Mouse (Mus musculus) intestine, embryonic 14.5 days (tissue): ENCODE results near the gene Med27. TPM values are rescaled to one million over a fixed set of nuclear protein-coding genes. Genes with fewer than 3 reads are reported as not detected.

Experiments used
- ATAC-seq: fragments of 200-750 bp; cut with Nextera tagmentation; replicated peaks from 2 replicates; pipeline ENCODE4 v1.8.0; 2017; ENCODE audit warnings: low read depth, moderate number of reproducible peaks, moderate TSS enrichment, moderate library complexity; ENCODE audit not compliant: low FRiP score, low TSS enrichment
- DNase-seq: peaks from one replicate; pipeline ENCODE4 v3.0.0-alpha.2; 2018; ENCODE audit warnings: low spot score
- H3K27ac ChIP-seq: fragments of 300-500 bp; sonication (generic); 2 replicates; pipeline ENCODE4 v1.5.1; 2014; ENCODE audit warnings: low read depth, mild to moderate bottlenecking, control low read depth
- H3K27me3 ChIP-seq: fragments of 300-500 bp; sonication (generic); replicated peaks from 2 replicates; pipeline ENCODE4 v1.6.1; 2014; ENCODE audit warnings: low read length, control low read depth; ENCODE audit not compliant: control insufficient read depth, insufficient read depth
- H3K36me3 ChIP-seq: fragments of 300-500 bp; sonication (generic); 2 replicates; pipeline ENCODE4 v1.6.1; 2014; ENCODE audit warnings: low read length, control low read depth; ENCODE audit not compliant: control insufficient read depth, insufficient read depth
- H3K4me1 ChIP-seq: fragments of 300-500 bp; sonication (generic); replicated peaks from 2 replicates; pipeline ENCODE4 v1.6.1; 2014; ENCODE audit warnings: low read length, control low read depth, mixed read lengths; ENCODE audit not compliant: control insufficient read depth, insufficient read depth
- H3K4me2 ChIP-seq: fragments of 300-500 bp; sonication (generic); 2 replicates; pipeline ENCODE4 v1.6.1; 2014; ENCODE audit warnings: low read length
- H3K4me3 ChIP-seq: fragments of 300-500 bp; sonication (generic); 2 replicates; pipeline ENCODE4 v1.5.1; 2014; ENCODE audit warnings: low read depth, low read length, control low read depth, mixed read lengths
- H3K9ac ChIP-seq: fragments of 300-500 bp; sonication (generic); 2 replicates; pipeline ENCODE4 v1.6.1; 2014; ENCODE audit warnings: mild to moderate bottlenecking, low read length
- H3K9me3 ChIP-seq: fragments of 300-500 bp; sonication (generic); 2 replicates; pipeline ENCODE4 v1.6.1; 2016; ENCODE audit warnings: low read length, control low read depth; ENCODE audit not compliant: control insufficient read depth
- WGBS: fragments of 180-500 bp; shearing (Covaris S2); extraction: QIAGEN DNeasy Blood & Tissue Kit; methylation state at CpG from one replicate; pipeline ENCODE4 v1.1.7; 2014; 5-methylcytosine and 5-hydroxymethylcytosine counted together
- polyA plus RNA-seq: library from polyadenylated mRNA; unstranded; fragments of >200 nt; fragmentation: Nextera tagmentation; extraction: Ambion mirVana; gene quantifications from 2 replicates; pipeline ENCODE4 v1.2.1, GENCODE M21; 2014

The Med27 gene
- polyA plus RNA-seq, 1 experiment from 2014 or later = 48.2 TPM

DNA sequence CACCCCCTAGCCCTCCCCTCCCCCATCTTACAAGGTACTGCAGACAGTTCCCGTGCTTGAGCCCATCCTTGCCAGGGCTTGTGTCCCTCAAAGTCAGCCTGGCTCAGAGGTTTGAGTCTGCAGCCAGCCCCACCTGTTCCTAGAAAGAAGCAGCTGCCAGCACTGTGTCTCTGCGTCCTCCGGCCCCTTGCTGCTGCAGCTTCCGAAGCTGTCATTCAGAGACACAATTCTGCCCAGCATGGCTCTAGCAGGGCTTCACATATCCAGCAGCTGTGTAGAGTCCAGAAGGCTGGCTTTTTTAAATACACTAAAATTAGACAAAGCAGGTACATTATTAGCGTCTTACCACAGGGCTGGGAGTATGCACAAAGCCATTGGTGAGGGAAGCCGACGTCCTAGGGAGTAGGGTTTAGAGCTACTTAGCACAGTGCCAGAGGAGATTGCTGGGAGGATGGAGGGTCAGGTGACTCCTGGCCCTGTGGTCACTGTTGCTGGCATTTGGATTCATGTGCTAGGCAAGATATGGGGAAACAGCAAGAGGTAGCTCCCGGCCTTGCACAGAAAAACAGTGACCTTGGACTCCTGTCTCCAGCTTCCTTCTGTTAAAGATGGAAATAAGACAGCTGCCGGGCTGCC is 146.9 kb downstream of the Med27 start:
- no peak overlapping the region for H3K9ac ChIP-seq
- H3K36me3 ChIP-seq = no peaks in the 10 kb centered on the region
- WGBS = 48% methylated on average over 9 of the region's 9 CpGs
- ATAC-seq = no peak
- H3K9me3 ChIP-seq = no peaks in the 10 kb centered on the region
- no peak for DNase-seq
- no peaks in the 10 kb centered on the region; the same call in 1 of the 2 replicates for H3K4me1 ChIP-seq
- H3K27me3 ChIP-seq = no peaks in the 10 kb centered on the region
- H3K27ac ChIP-seq = no peak overlapping the region
- no peak overlapping the region for H3K4me3 ChIP-seq
- no peak overlapping the region for H3K4me2 ChIP-seq

DNA sequence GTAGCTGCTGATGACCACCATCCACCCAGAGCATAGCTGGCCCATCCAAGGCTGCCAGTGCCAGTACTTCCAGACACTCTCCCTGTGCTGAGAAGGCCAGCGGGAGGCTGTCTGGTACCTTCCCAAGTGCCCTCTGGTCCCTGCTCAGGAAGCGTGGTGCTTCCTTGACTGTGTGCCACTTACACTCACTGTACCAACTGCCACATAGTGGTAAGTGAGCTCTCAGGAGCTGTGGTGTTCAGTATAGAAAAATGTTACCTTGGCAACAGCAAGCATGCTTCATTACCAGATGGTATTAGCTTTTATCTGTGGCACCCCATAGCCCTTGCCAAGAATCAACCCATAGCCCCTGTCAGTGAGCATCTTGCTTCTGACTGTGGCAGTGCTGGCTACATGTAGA is 148.7 kb downstream of the Med27 start:
- Histone ChIP-seq H3K27me3 (no peaks in the 10 kb centered on the region), H3K4me3 (no peak overlapping the region), H3K9me3 (no peaks in the 10 kb centered on the region), H3K4me2 (no peak overlapping the region), H3K36me3 (no peaks in the 10 kb centered on the region), H3K27ac (no peak overlapping the region), H3K4me1 (no peaks in the 10 kb centered on the region; the same call in 1 of the 2 replicates), H3K9ac (no peak overlapping the region)
- WGBS = 86% methylated on average over 2 of the region's 2 CpGs
- ATAC-seq = no peak
- no peak for DNase-seq

DNA sequence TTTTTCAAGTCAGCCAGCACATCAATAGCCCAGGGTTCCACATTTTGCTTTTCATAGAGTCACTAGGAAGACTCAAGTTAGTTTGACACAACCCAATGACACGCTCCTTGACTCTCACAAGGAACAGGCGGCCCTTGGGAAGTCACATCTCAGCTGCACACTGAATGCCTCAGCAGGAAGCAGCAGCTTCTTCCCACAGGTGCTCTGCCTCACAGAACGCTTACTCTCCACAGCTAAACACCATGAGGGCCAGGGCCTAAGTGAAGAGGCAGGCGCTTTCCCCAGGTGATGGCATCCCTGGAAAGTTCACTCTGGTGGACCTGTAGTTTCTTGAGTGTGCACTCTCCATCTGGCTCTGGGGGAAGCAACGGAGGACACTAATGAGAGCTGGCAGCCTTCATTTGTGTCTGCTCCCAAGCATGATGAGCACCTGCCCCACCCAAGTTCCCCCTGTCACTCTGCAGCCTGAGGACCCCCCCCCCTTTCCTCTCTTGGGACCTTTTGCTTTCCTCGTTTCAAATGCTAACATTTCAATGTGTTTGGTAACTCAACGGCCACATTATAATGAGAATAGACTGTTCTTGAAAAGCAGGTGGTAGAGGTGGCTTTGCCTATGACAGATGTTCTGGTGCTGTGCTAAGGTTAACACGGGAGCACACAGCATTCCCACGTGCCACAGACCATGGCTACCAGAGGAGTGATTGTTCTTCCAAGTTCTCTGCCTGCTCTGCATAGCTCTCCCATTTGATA is 154.2 kb downstream of the Med27 start:
- no peak overlapping the region for H3K4me2 ChIP-seq
- 84% methylated on average over 9 of the region's 9 CpGs for WGBS

DNA sequence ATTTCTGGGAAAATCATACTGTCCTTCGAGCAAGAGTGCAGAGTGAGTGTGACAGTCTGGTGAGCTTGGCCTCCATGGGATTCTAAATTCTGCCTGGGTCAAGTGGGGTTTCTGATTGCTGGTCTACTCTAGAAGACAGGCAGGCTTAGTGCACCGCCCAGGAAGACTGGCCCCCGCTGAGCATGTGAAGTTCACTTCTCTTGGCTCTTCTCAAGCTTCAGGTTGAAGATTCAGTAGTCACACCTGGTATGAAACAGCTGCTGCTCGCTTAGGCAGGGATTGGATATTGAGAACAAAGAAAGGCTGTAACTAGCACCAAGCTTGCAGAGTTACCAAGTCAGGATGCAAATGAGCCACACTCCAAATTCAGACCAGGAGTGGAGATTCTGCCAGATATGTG is 154.8 kb downstream of the Med27 start:
- H3K27me3 ChIP-seq = no peaks in the 10 kb centered on the region
- no peak overlapping the region for H3K9ac ChIP-seq
- DNase-seq (no peak), ATAC-seq (no peak)
- 79% methylated on average over 4 of the region's 4 CpGs for WGBS
- H3K4me2 ChIP-seq = no peak overlapping the region
- no peak overlapping the region for H3K4me3 ChIP-seq
- no peak overlapping the region for H3K27ac ChIP-seq
- H3K4me1 ChIP-seq = no peaks in the 10 kb centered on the region
- no peaks in the 10 kb centered on the region for H3K9me3 ChIP-seq
- H3K36me3 ChIP-seq = no peaks in the 10 kb centered on the region

More for the DNA sequence above, 154.2 kb downstream of the Med27 start:
- DNase-seq (no peak), ATAC-seq (no peak)
- H3K4me1 ChIP-seq = no peaks in the 10 kb centered on the region
- H3K36me3 ChIP-seq = no peaks in the 10 kb centered on the region
- H3K4me3 ChIP-seq = no peak overlapping the region
- H3K27me3 ChIP-seq = no peaks in the 10 kb centered on the region
- no peak overlapping the region for H3K27ac ChIP-seq
- H3K9ac ChIP-seq = no peak overlapping the region
- H3K9me3 ChIP-seq = no peaks in the 10 kb centered on the region

DNA sequence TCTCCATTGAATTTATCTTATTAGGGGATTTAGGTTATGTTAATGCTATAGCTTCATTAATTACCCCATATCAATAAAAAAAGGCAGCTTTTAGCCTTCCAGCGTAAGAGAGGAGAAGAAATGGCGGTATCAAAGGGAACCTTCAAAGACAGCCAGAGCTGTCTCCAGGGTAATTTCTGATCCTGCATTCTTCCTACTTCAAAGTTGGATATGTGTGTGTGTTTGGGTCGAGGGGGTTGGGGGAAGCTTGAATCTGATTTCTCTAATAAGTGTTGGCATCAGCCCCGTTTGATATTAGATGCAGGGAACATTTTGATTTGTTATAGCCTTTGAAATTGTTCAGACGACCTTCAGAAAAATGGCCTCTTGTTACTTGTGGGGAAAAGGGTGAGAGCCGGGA is 158.2 kb downstream of the Med27 start:
- Histone ChIP-seq H3K9me3 (no peaks in the 10 kb centered on the region), H3K4me2 (no peak overlapping the region), H3K4me3 (no peak overlapping the region), H3K27ac (no peak overlapping the region), H3K9ac (no peak overlapping the region), H3K27me3 (no peaks in the 10 kb centered on the region), H3K4me1 (no peaks in the 10 kb centered on the region), H3K36me3 (no peaks in the 10 kb centered on the region)
- 71% methylated on average over 6 of the region's 6 CpGs for WGBS
- no peak for ATAC-seq
- DNase-seq = no peak

DNA sequence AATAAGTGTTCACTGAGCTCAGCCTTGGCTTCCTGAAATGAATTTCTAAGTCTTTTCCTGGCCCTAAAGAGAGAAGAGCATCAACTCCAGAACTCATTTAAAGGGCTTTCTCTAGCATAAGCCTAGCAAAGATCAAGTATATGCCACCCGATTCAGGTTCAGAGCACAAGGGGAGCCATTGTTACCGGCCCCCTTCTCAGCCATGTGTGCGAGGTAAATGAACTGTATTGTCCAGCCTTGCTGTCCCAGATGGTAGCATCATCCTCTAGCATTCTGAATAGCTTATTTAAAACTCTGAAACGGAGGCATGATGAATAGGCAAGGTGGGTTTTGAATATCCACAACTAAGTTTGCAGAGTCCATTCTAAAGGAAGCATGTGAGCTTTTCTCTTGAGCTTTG is 159.8 kb downstream of the Med27 start:
- Histone ChIP-seq H3K4me1 (no peaks in the 10 kb centered on the region), H3K9me3 (no peaks in the 10 kb centered on the region), H3K36me3 (no peaks in the 10 kb centered on the region), H3K9ac (no peak overlapping the region), H3K4me2 (no peak overlapping the region), H3K4me3 (no peak overlapping the region), H3K27ac (no peak overlapping the region), H3K27me3 (no peaks in the 10 kb centered on the region)
- DNase-seq (no peak), ATAC-seq (no peak)
- 69% methylated on average over 4 of the region's 4 CpGs for WGBS

DNA sequence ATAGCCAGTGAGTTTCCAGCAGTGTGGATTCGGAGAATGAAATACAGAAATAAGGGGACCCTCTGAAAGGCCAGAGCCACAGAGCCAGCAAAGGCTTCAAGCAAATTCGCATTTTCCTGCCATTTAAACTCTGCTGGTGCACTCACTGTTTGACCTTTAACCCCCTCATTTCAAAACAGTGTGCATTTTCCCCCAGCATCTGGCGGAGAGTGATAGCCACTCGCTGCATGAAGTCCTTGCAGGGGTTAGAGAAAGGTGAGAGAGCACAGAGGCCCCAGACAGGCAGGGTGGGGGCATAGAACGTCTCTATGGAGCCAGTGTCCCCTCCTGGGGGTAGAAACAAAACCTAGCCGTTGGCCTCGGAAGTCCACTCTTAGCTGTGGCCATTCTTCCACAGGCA is 166.5 kb downstream of the Med27 start:
- Histone ChIP-seq H3K4me1 (peaks cover 5% of the 10 kb centered on the region), H3K9ac (no peak overlapping the region), H3K27ac (no peak overlapping the region), H3K4me3 (no peak overlapping the region), H3K27me3 (no peaks in the 10 kb centered on the region), H3K4me2 (no peak overlapping the region), H3K36me3 (no peaks in the 10 kb centered on the region), H3K9me3 (no peaks in the 10 kb centered on the region)
- ATAC-seq = no peak
- WGBS = 36% methylated on average over 7 of the region's 7 CpGs
- no peak for DNase-seq

DNA sequence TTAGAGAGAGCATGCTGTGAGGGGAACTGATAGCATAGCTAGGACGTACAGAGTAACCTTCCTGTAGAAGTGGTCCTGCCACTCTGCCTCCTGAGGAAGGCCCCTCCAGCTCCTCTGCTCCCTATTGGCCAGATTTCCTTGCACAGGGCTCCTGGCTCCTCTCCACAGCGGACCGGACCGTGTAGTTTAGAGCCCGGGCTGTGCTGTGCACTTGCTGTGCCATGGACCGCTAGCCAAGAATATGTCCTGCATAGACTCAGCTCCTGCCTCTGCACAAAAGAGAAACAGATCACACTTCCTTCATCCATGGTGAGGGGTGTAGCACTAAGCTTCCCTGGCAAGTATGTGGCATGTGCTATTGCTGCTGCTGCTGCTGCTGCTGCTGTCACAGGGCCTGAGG is 168.2 kb downstream of the Med27 start:
- no peaks in the 10 kb centered on the region for H3K27me3 ChIP-seq
- no peaks in the 10 kb centered on the region for H3K36me3 ChIP-seq
- peaks cover 5% of the 10 kb centered on the region for H3K4me1 ChIP-seq
- H3K9me3 ChIP-seq = no peaks in the 10 kb centered on the region
- WGBS = 76% methylated on average over 6 of the region's 6 CpGs
- no peak overlapping the region for H3K4me2 ChIP-seq
- DNase-seq = no peak
- H3K27ac ChIP-seq = no peak overlapping the region
- H3K4me3 ChIP-seq = no peak overlapping the region
- no peak overlapping the region for H3K9ac ChIP-seq
- ATAC-seq = no peak
